Mouse (Mus musculus) lung, postnatal 25 days (tissue): Measurements from ENCODE around the gene Rplp2.
A peak's percentile ranks its signal among the peaks of the same experiment; 100 is the strongest.
"Not testable (repeated sequence)": the region's sequence is repeated elsewhere in the genome, so short reads cannot be mapped to it uniquely, and the experiment has no call there.

Experiments
- DNase-seq: peaks from one replicate; pipeline ENCODE4 v3.0.0; 2022; ENCODE audit warnings: low spot score

Rplp2 gene

DNA sequence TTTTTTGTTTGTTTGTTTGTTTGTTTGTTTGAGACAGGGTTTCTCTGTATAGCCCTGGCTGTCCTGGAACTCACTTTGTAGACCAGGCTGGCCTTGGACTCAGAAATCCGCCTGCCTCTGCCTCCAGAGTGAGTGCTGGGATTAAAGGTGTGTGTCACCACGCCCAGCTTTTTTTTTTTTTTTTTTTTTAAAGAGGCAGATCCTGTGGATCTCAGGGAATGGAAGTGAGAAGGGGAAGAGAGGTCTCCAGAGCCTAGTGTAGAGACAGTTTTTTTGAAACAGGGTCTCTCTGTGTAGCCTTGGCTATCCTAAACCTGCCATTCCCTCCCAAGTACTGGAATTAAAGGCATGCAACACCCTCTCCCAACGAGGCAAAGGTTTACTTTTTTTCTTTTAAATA is 796 bp upstream of the Rplp2 start:
- DNase-seq: not testable (repeated sequence)

DNA sequence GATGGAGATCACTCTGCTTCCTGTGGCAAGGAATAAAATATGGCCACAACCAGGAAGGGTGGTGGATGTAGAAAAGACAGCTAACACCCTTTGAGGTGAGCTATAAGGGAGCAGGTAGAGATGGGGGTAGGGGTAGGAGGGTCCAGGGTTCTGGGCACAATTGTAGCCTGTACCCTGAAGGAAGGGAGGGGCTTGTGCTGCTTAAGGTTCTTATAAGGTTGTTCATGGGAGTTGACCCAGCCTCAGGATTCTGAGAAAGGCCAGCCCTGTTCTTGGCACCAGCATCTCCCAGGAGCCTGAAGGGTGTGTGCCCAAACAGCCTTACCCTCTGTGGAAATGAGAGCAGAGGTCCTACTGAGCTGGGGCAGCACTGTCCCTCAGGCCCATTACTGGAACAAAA is 4.8 kb downstream of the Rplp2 start:
- no peak for DNase-seq

- no peak for DNase-seq
These were observed 6.5 kb downstream of the Rplp2 start for GRCm38 (mm10) chr7:141453636-141454035.

DNA sequence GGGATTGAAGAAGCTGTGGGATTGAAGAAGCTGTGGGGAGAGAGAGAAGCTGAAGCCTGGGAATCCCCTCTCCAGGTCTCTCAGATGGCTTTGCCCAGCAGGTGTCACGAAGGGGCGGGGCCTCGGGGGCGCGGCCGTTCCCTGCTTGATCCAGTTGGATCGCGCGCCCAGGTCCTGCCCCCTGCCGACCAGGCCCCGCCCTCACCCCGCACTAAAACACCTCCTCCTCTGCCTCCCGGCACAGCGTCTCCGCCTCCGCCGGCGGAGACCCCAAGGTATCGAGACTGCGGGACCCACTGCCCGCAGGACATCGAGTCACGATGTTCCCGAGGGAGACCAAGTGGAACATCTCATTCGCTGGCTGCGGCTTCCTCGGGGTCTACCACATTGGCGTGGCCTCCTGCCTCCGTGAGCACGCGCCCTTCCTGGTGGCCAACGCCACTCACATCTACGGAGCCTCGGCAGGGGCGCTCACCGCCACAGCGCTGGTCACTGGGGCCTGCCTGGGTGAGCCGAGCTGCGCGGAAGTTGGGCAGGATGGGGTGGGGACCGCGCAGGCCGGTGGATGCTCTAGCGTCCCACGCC is 7.9 kb downstream of the Rplp2 start, which contains the start of gene Pnpla2:
TSS of gene Pnpla2 (plus strand) at position 232 of the 585 bp plus-strand sequence.
- peak; percentile 97 for DNase-seq

DNA sequence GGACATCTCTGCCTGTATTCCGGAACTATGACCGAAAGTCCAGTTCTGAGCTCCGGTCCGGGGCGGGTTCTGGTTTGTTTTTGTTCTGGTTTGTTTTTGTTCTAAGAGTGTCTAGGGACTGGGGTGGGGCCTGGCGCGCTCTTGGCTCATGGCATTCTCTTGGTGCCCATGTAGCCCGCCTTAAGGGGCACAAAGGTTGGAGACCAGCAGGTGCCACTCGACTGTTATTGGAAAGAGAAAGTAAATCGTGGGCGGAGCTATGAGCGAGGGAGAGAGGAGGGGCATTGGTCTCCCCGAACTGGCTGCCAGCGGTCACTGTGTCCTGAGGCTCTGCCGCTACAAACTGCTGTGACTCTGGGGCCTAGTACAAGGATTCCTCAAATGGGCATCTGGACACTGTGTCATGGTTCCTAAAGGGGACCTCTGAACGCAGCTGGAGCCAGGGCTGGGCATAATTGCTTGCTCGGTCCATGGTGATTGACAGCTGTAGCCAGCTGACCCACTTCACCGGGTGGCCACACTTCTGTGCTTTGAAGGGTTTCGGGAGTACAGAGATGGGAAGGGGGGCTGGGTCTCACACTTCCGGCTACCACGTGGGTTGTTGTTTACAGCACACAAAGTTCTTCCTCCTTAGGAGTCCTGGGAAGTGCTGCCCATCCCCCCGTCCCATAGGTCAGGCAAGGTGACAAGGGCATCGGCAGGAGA is 8.6 kb downstream of the Rplp2 start:
- peak; percentile 91 for DNase-seq

DNA sequence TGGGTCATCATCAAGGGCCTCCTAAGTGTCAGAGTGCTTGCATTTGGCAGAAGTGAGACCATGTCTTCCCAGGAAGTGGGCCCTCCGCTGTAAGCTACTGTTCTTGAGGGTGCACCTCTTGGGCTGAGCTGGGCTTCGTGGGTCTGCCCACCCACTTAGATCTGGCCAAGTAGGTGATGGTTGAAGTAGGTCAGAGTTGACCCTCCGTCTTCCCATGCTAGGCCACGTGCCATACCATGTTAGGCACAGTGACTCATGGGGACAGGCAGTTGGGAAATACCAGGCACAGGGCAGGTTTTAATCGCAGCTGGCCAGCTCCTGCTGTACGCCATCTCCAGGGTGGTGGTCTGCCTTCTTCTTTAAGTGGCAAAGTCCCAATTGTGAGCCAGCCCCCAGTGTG is 9.6 kb downstream of the Rplp2 start:
- peak; percentile 72 for DNase-seq

- DNase-seq: no peak
These were observed 10.1 kb downstream of the Rplp2 start for GRCm38 (mm10) chr7:141457236-141457635.

DNA sequence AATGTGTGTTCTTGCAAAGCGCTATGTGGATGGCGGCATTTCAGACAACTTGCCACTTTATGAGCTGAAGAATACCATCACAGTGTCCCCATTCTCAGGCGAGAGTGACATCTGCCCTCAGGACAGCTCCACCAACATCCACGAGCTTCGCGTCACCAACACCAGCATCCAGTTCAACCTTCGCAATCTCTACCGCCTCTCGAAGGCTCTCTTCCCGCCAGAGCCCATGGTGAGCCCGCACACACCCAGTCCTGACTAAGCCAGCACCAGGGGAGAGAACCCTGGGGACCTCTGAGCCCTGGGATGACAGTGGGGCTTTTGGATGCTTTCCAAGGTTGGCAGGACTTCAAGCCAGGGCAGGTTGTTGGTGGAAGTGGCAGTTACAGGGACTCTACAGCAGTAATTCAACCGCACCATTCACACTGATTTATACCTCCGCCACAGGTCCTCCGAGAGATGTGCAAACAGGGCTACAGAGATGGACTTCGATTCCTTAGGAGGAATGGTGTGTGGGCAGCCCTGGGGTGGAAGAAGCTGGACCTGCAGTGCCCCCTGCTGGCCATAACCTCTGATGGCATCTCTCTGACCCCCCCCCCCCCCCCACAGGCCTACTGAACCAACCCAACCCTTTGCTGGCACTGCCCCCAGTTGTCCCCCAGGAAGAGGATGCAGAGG is 11.0 kb downstream of the Rplp2 start:
- DNase-seq: no peak

DNA sequence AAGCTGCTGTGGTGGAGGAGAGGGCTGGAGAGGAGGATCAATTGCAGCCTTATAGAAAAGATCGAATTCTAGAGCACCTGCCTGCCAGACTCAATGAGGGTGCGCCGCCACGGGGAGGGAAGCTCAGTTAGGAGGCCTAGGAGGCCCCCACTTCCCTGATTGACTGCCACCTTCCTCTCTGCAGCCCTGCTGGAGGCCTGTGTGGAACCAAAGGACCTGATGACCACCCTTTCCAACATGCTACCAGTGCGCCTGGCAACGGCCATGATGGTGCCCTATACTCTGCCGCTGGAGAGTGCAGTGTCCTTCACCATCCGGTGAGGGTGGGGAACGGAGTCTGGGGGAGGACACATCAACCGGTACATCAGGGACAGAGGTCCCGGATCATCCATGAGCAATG is 11.5 kb downstream of the Rplp2 start:
- no peak for DNase-seq

DNA sequence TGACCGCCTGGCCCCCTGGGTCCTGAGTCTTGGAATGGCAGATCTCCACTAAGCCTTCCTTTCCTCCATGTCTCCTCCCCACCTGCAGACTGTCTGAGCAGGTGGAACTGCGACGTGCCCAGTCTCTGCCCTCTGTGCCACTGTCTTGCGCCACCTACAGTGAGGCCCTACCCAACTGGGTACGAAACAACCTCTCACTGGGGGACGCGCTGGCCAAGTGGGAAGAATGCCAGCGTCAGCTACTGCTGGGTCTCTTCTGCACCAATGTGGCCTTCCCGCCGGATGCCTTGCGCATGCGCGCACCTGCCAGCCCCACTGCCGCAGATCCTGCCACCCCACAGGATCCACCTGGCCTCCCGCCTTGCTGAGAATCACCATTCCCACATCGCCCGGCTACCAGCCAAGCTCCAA is 12.1 kb downstream of the Rplp2 start:
- DNase-seq: no peak

- no peak for DNase-seq
These were observed 12.8 kb downstream of the Rplp2 start for GRCm38 (mm10) chr7:141460001-141460390.

DNA sequence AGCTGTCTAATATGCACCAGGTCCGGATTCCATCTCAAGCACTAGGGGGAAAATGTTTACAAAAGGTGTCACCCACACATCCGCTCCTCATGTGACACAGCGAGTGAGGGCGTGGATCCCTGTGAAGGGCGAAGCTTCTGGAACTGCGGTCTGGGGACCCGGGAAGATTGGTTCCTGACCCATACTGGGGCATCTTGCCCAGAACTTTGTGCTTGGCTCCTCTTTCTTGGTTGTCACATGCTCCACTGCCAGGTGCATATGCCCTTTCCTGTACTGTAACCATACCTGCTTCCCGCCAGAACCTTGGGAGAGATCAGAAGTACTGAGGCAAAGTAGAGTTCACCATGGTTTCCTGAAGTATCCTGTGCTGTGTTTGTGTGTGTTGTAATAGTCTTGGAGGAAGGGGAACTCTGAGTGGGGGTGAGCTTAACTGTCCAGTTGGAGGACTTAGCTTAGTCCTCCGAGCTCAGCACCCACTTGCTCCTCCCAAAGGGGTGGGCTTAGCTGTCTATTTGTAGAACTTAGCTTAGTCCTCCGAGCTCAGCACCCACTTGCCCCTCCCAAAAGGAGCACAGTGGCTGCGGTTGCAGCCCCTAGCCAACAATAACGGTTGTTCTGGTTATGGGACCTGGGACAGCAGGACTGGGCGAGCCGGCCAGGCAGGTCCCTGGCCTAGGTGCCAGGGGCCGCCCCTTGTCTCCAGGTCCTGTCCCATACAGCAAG is 13.4 kb downstream of the Rplp2 start, which contains the start of gene Cracr2b:
TSS of gene Cracr2b (plus strand) at position 704 of the 723 bp plus-strand sequence.
- peak; percentile 83 for DNase-seq

DNA sequence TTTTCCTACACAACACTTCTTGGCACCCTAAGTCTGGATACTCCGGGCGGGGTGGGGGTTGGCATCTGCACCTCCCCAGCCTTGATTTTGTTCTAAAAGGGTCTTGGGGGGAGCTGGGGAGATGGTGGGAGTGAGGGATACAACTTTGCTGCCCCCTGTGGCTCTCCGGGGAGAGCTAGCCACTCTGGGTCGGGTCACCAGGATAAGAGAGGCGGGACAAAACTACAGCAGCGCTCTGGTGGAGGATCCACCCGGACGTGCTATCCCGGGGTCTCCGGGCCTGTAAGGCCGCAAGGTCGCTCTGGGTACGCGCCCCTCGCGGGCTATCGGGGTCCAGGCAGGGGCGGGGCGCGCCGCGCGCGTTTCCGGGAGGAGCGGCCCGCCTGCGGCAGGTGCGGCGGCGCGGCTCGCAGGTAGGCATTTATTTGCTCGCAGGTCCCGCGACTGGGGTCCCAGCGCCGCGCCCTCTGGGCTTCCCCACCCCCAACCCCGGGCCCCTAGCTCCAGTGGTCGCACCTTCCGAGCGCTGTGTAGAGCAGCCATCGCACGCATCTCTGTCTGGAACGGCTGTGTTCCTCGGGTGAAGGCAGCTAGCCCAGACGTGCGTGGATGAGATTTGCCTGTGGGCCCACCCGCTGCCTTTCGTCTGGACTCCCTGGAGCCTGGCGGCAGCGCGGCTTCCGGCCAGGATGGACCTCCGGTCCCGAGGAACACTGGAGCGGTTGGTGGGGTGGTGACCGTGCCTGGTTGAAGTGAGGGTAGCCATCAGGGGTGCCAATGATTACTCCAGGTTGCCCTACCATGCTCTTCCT is 14.6 kb downstream of the Rplp2 start:
- peak; percentile 61 for DNase-seq

- DNase-seq: peak; percentile 90
These were observed 15.2 kb downstream of the Rplp2 start for GRCm38 (mm10) chr7:141462333-141462821.

- DNase-seq: peak; percentile 91
These were observed 16.8 kb downstream of the Rplp2 start for GRCm38 (mm10) chr7:141463824-141464602.

GRCm38 (mm10) chr7:141464603-141465201 is 17.5 kb downstream of the Rplp2 start:
- DNase-seq: peak; percentile 56

DNA sequence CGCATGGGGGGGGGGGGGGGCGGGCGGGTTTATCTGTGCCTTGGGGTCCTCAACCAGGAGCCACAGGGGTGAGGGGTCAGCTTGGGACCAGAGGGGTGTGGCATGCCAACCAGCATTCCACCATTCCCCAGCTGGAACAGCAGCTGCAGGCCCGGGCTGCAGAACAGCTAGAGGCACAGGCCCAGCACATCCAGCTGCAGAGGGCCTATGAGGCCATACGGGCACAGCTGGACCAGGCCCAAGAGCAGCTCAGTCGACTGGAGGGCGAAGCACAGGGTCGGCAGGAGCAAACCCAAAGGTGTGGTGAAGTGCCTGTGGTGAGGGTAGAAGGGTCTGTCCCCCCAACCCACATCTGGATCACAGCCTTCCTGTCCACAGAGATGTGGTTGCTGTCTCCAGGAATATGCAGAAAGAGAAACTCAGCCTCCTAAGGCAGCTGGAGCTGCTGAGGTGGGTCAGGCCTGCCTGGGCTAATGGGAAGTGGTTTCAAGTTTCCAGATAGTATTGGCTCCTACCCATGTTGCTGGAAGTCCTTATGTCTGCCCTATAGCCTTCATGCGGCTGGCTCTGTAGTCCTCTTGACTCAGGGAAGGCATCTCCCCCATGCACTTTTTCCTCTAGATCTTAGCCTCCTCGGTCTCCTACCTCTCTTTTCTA is 18.3 kb downstream of the Rplp2 start:
- DNase-seq: no peak

GRCm38 (mm10) chr7:141466045-141466394 is 18.9 kb downstream of the Rplp2 start:
- DNase-seq: no peak

DNA sequence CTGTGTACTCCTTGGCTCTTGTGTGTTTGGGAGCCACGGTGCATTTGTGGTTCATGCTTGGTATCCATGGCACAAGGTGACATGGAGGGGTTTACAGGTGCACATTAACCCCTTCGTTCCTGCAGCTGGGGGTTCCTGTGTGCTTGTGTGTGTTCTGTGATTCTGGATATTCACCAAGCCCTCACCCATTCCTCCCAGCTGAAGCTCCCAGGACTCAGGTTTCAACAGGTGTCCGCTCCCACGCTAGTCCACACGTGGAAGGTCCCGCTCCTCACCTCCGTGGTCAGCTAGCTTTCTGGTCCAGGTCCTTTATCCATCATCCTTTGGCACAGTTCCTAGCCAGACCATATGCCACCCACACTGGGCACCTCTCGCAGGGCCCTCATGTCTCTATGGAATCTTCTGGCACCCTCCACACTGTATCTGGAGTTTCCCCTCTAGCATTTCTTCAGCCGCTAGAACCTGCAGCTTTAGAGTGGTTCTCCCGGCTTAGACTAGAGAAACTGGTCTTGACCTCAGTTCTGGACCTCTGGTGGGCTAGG is 19.5 kb downstream of the Rplp2 start:
- no peak for DNase-seq
